16 mouse cellular contexts compared by ENCODE assay signal in genomic region chr10:94543956-94544355, GRCm38 (mm10).
A peak's percentile ranks its signal among the peaks of the same experiment; 100 is the strongest.
DNase-seq lines count a peak whose midpoint lies in the region; ATAC-seq lines count a peak whose summit lies in the region.
"Had no signal": no experiment of that assay in that cellular context is flagged by ENCODE, and none has a peak within 500 bp of the region (broad histone marks: within the 10 kb centered on the region; RNA-seq: fewer than 3 reads in every experiment).

No protein-coding gene starts in this region.

- no peaks in the 10 kb centered on the region for H3K27me3 ChIP-seq in forebrain, embryonic 15.5 days
- H3K27me3 ChIP-seq in forebrain, embryonic 11.5 days (ENCODE audit: control insufficient read depth, insufficient read depth, low read length) = no peaks in the 10 kb centered on the region
- no peaks in the 10 kb centered on the region for H3K27me3 ChIP-seq in heart, embryonic 15.5 days
- H3K27me3 ChIP-seq in midbrain, embryonic 15.5 days (replicated peaks) = no peaks in the 10 kb centered on the region
- H3K27me3 ChIP-seq in hindbrain, embryonic 11.5 days (ENCODE audit: control insufficient read depth, insufficient read depth, low read length) = no peaks in the 10 kb centered on the region
- H3K27me3 ChIP-seq: hindbrain, embryonic 15.5 days; limb, embryonic 15.5 days had no signal

- H3K27ac ChIP-seq in forebrain, embryonic 15.5 days (replicated peaks) = no peak overlapping the region
- no peak overlapping the region for H3K27ac ChIP-seq in forebrain, embryonic 11.5 days (ENCODE audit: low read depth, low read length)
- H3K27ac ChIP-seq in heart, embryonic 15.5 days = peak overlapping the region; percentile 20; the same call in 1 of the 2 replicates
- H3K27ac ChIP-seq in brown adipose tissue, adult 24 weeks (replicated peaks; ENCODE audit: low read depth, low read length) = peak overlapping the region; percentile 46
- H3K27ac ChIP-seq in midbrain, embryonic 15.5 days = no peak overlapping the region
- no peak overlapping the region for H3K27ac ChIP-seq in hindbrain, embryonic 11.5 days (ENCODE audit: low read depth, low read length)
- H3K27ac ChIP-seq: hindbrain, embryonic 15.5 days; limb, embryonic 15.5 days had no signal

- H3K4me3 ChIP-seq in forebrain, embryonic 15.5 days = no peak overlapping the region
- H3K4me3 ChIP-seq in forebrain, embryonic 11.5 days (ENCODE audit: low read depth, low read length) = no peak overlapping the region
- no peak overlapping the region for H3K4me3 ChIP-seq in heart, embryonic 15.5 days
- no peak overlapping the region for H3K4me3 ChIP-seq in brown adipose tissue, adult 24 weeks (ENCODE audit: insufficient read depth, low read depth, low read length)
- H3K4me3 ChIP-seq in midbrain, embryonic 15.5 days = no peak overlapping the region
- H3K4me3 ChIP-seq in hindbrain, embryonic 11.5 days (ENCODE audit: low read depth, low read length) = no peak overlapping the region
- H3K4me3 ChIP-seq: hindbrain, embryonic 15.5 days; limb, embryonic 15.5 days had no signal

- no peak; the same call in 1 of the 2 replicates for ATAC-seq in forebrain, embryonic 15.5 days (replicated peaks)
- ATAC-seq in forebrain, embryonic 11.5 days (replicated peaks; ENCODE audit: low FRiP score) = no peak
- no peak for ATAC-seq in heart, embryonic 15.5 days (replicated peaks; ENCODE audit: insufficient number of reproducible peaks, insufficient read depth, low FRiP score, low read depth)
- ATAC-seq in megakaryocyte progenitor cell, adult 5-6 weeks (replicated peaks; ENCODE audit: poor library complexity) = peak; percentile 11; the same call in 1 of the 2 replicates
- ATAC-seq in midbrain, embryonic 15.5 days (replicated peaks) = no peak
- no peak for ATAC-seq in hindbrain, embryonic 11.5 days (ENCODE audit: low FRiP score)
- ATAC-seq: intestine, embryonic 16.5 days; liver, postnatal 0 days had no signal

- H3K4me2 ChIP-seq in forebrain, embryonic 15.5 days (replicated peaks) = 0 out of 2 replicates have a peak overlapping the region, but pooled peaks have one; percentile 5
- H3K4me2 ChIP-seq in forebrain, embryonic 11.5 days (ENCODE audit: low read depth, low read length, severe bottlenecking) = no peak overlapping the region
- H3K4me2 ChIP-seq in heart, embryonic 15.5 days = peak overlapping the region; percentile 33; the same call in 1 of the 2 replicates
- no peak overlapping the region for H3K4me2 ChIP-seq in midbrain, embryonic 15.5 days
- H3K4me2 ChIP-seq in hindbrain, embryonic 11.5 days (replicated peaks; ENCODE audit: low read depth, low read length) = no peak overlapping the region
- H3K4me2 ChIP-seq: hindbrain, embryonic 15.5 days; limb, embryonic 15.5 days had no signal

- H3K36me3 ChIP-seq in forebrain, embryonic 15.5 days = no peaks in the 10 kb centered on the region
- no peaks in the 10 kb centered on the region for H3K36me3 ChIP-seq in forebrain, embryonic 11.5 days (ENCODE audit: control insufficient read depth, insufficient read depth, low read length)
- no peaks in the 10 kb centered on the region for H3K36me3 ChIP-seq in heart, embryonic 15.5 days
- no peaks in the 10 kb centered on the region for H3K36me3 ChIP-seq in midbrain, embryonic 15.5 days (replicated peaks)
- no peaks in the 10 kb centered on the region for H3K36me3 ChIP-seq in hindbrain, embryonic 11.5 days (ENCODE audit: control insufficient read depth, insufficient read depth, low read length)
- H3K36me3 ChIP-seq: hindbrain, embryonic 15.5 days; limb, embryonic 15.5 days had no signal

- H3K9me3 ChIP-seq in forebrain, embryonic 15.5 days = no peaks in the 10 kb centered on the region
- no peaks in the 10 kb centered on the region for H3K9me3 ChIP-seq in forebrain, embryonic 11.5 days (ENCODE audit: control insufficient read depth, low read length)
- no peaks in the 10 kb centered on the region for H3K9me3 ChIP-seq in heart, embryonic 15.5 days (replicated peaks)
- H3K9me3 ChIP-seq in midbrain, embryonic 15.5 days = no peaks in the 10 kb centered on the region
- H3K9me3 ChIP-seq in hindbrain, embryonic 11.5 days (ENCODE audit: control insufficient read depth, low read length) = no peaks in the 10 kb centered on the region
- H3K9me3 ChIP-seq: hindbrain, embryonic 15.5 days; limb, embryonic 15.5 days had no signal

- DNase-seq in forebrain, embryonic 11.5 days (ENCODE audit: low spot score) = no peak
- no peak for DNase-seq in heart, adult 18-20 months
- no peak for DNase-seq in hindbrain, embryonic 11.5 days (ENCODE audit: low spot score)
- DNase-seq: adrenal gland, postnatal 14 days; cerebellum, adult 8-10 months; heart, adult 11 months; liver, postnatal 0 days; retina, postnatal 1 day had no signal

- WGBS in forebrain, embryonic 15.5 days = 30% methylated on average over 8 of the region's 8 CpGs
- 67% methylated on average over 8 of the region's 8 CpGs for WGBS in forebrain, embryonic 11.5 days
- WGBS in heart, embryonic 15.5 days = 30% methylated on average over 8 of the region's 8 CpGs
- WGBS in midbrain, embryonic 15.5 days = 55% methylated on average over 8 of the region's 8 CpGs
- 74% methylated on average over 8 of the region's 8 CpGs for WGBS in hindbrain, embryonic 11.5 days

- no peak overlapping the region for H3K9ac ChIP-seq in forebrain, embryonic 15.5 days (replicated peaks)
- H3K9ac ChIP-seq in forebrain, embryonic 11.5 days (ENCODE audit: low read length) = no peak overlapping the region
- H3K9ac ChIP-seq in heart, embryonic 15.5 days = no peak overlapping the region
- no peak overlapping the region for H3K9ac ChIP-seq in midbrain, embryonic 15.5 days
- no peak overlapping the region for H3K9ac ChIP-seq in hindbrain, embryonic 11.5 days (ENCODE audit: low read depth, low read length)
- H3K9ac ChIP-seq: hindbrain, embryonic 15.5 days; limb, embryonic 15.5 days; liver, postnatal 0 days had no signal

- H3K4me1 ChIP-seq in forebrain, embryonic 15.5 days = peaks cover 26% of the 10 kb centered on the region
- H3K4me1 ChIP-seq in forebrain, embryonic 11.5 days (replicated peaks; ENCODE audit: control insufficient read depth, insufficient read depth, low read length) = peaks cover 11% of the 10 kb centered on the region; the same call in 1 of the 2 replicates
- H3K4me1 ChIP-seq in heart, embryonic 15.5 days (replicated peaks) = peaks cover 30% of the 10 kb centered on the region
- H3K4me1 ChIP-seq in brown adipose tissue, adult 24 weeks (ENCODE audit: control insufficient read depth, insufficient read depth, insufficient read length, low read length) = peaks cover 22% of the 10 kb centered on the region
- H3K4me1 ChIP-seq in midbrain, embryonic 15.5 days = peaks cover 23% of the 10 kb centered on the region
- 0 out of 2 replicates have a peak, but pooled peaks cover 4% of the 10 kb centered on the region for H3K4me1 ChIP-seq in hindbrain, embryonic 11.5 days (replicated peaks; ENCODE audit: control insufficient read depth, insufficient read depth, low read length)

Comparison
In these comparisons a context has a peak if more than half of its experiments do, and no peak if none do; other contexts are left out.
1. H3K4me2 ChIP-seq: peak in forebrain, embryonic 15.5 days (single experiment) and heart, embryonic 15.5 days (single experiment); none in forebrain, embryonic 11.5 days (single experiment), midbrain, embryonic 15.5 days (single experiment) and hindbrain, embryonic 11.5 days (single experiment).
2. H3K27ac ChIP-seq: peak in heart, embryonic 15.5 days (single experiment) and brown adipose tissue, adult 24 weeks (single experiment); none in forebrain, embryonic 15.5 days (single experiment), forebrain, embryonic 11.5 days (single experiment), midbrain, embryonic 15.5 days (single experiment) and hindbrain, embryonic 11.5 days (single experiment).